Mouse (Mus musculus): Measurements from ENCODE around the gene Cd7.

- TF ChIP-seq CTCF (IDR thresholded peaks at IDR 0.05; ENCODE audit: low read depth) (no peak), EP300 (IDR thresholded peaks at IDR 0.05; ENCODE audit: low read depth) (no peak)
Measured at GRCm38 (mm10) chr11:121038366-121039240, 615 bp downstream of the Cd7 start.
